In genomic region chr12:80379831-80380457, GRCm38 (mm10) we compare ENCODE assay signal across 9 mouse cellular contexts. TPM values are rescaled to one million over a fixed set of nuclear protein-coding genes. Genes with fewer than 3 reads are reported as not detected.
A peak's percentile ranks its signal among the peaks of the same experiment; 100 is the strongest.
DNase-seq lines count a peak whose midpoint lies in the region; ATAC-seq lines count a peak whose summit lies in the region.
"Had no signal": no experiment of that assay in that cellular context is flagged by ENCODE, and none has a peak within 500 bp of the region (broad histone marks: within the 10 kb centered on the region; RNA-seq: fewer than 3 reads in every experiment).

No protein-coding gene starts in this region.

- H3K4me3 ChIP-seq in midbrain, embryonic 12.5 days, result no peak overlapping the region

- no peaks in the 10 kb centered on the region for H3K9me3 ChIP-seq in midbrain, embryonic 12.5 days

- H3K27ac ChIP-seq in midbrain, embryonic 12.5 days (replicated peaks), result peak overlapping the region; percentile 58; the same call in 1 of the 2 replicates
- H3K27ac ChIP-seq: macrophage had no signal

- DNase-seq in 3T3-L1 (ENCODE audit: low read depth, low spot score) (peak; percentile 94), ES-CJ7 (ENCODE audit: low read depth, low spot score) (peak; percentile 4)
- peak; percentile 97 for DNase-seq in fibroblast of lung, adult 2 months (ENCODE audit: low read depth)
- peak; percentile 49 to 51 for DNase-seq in layer of hippocampus, adult 8-10 months (ENCODE audit: low spot score in 2 of 2)
- no peak for DNase-seq in testis, postnatal 14 days (ENCODE audit: low spot score)
- DNase-seq in thymus, postnatal 4 days, result no peak
- DNase-seq in gastrocnemius, adult 18-20 months (ENCODE audit: low spot score), result no peak

- peak; percentile 54; the same call in 1 of the 2 replicates for ATAC-seq in midbrain, embryonic 12.5 days (ENCODE audit: low FRiP score, low read depth)

- H3K4me2 ChIP-seq in midbrain, embryonic 12.5 days (replicated peaks), result no peak overlapping the region

- H3K4me1 ChIP-seq in midbrain, embryonic 12.5 days, result peaks cover 12% of the 10 kb centered on the region

- peak overlapping the region; percentile 16; the same call in 1 of the 2 replicates for H3K9ac ChIP-seq in midbrain, embryonic 12.5 days (replicated peaks)

- WGBS in midbrain, embryonic 12.5 days, result 91% methylated on average over 10 of the region's 10 CpGs

- peaks cover 39% of the 10 kb centered on the region for H3K36me3 ChIP-seq in midbrain, embryonic 12.5 days

- no peaks in the 10 kb centered on the region for H3K27me3 ChIP-seq in midbrain, embryonic 12.5 days

RNA-seq across cellular contexts. Expression of gene Dcaf5, which starts 56.5 kb away (rescaled TPM):
- 10 to 100 TPM; 60.9 to 78.0 (median 70.8) TPM for total RNA-seq in layer of hippocampus, adult 8-10 months (2022)
- polyA plus RNA-seq in midbrain, embryonic 12.5 days (2016; fragmentation: Nextera tagmentation; extraction: Ambion mirVana), result 26.1 and 27.5 TPM in 2 replicates
- 10 to 100 TPM; 40.4 to 49.1 TPM for total RNA-seq in gastrocnemius, adult 18-20 months (2021)

Comparison
In these comparisons a context has a peak if more than half of its experiments do, and no peak if none do; other contexts are left out.
1. DNase-seq: peak in 3T3-L1 (single experiment), ES-CJ7 (single experiment), fibroblast of lung, adult 2 months (single experiment) and layer of hippocampus, adult 8-10 months (2 of 2); none in testis, postnatal 14 days (single experiment), thymus, postnatal 4 days (single experiment) and gastrocnemius, adult 18-20 months (single experiment).